Mouse (Mus musculus): ENCODE data around the gene Gm20479. TPM values are rescaled to one million over a fixed set of nuclear protein-coding genes. Genes with fewer than 3 reads are reported as not detected.

Gm20479 gene
- polyA plus RNA-seq, 1 experiment from 2014 or later, result not detected

- Histone ChIP-seq H3K4me2 (ENCODE audit: low read depth, low read length, severe bottlenecking) (no peak overlapping the region), H3K9me3 (ENCODE audit: control insufficient read depth, low read length) (peaks cover 2% of the 10 kb centered on the region; the same call in 1 of the 2 replicates), H3K27me3 (ENCODE audit: control insufficient read depth, insufficient read depth, low read length) (no peaks in the 10 kb centered on the region), H3K4me1 (replicated peaks; ENCODE audit: control insufficient read depth, insufficient read depth, low read length) (no peaks in the 10 kb centered on the region), H3K9ac (ENCODE audit: low read length) (no peak overlapping the region), H3K36me3 (ENCODE audit: control insufficient read depth, insufficient read depth, low read length) (no peaks in the 10 kb centered on the region), H3K4me3 (ENCODE audit: low read depth, low read length) (no peak overlapping the region), H3K27ac (ENCODE audit: low read depth, low read length) (no peak overlapping the region)
- DNase-seq (ENCODE audit: low spot score), result peak; percentile 50
- WGBS, result 91% methylated on average over 22 of the region's 22 CpGs
- no peak for ATAC-seq (replicated peaks; ENCODE audit: low FRiP score)
These were observed 37.8 kb downstream of the Gm20479 start for GRCm38 (mm10) chr7:27319411-27319810.

GRCm38 (mm10) chr7:27315958-27316357, 41.3 kb downstream of the Gm20479 start:
- no peak overlapping the region for H3K4me2 ChIP-seq (ENCODE audit: low read depth, low read length, severe bottlenecking)
- H3K27me3 ChIP-seq (ENCODE audit: control insufficient read depth, insufficient read depth, low read length), result peaks cover 3% of the 10 kb centered on the region; the same call in 1 of the 2 replicates
- no peaks in the 10 kb centered on the region; the same call in 1 of the 2 replicates for H3K36me3 ChIP-seq (ENCODE audit: control insufficient read depth, insufficient read depth, low read length)
- WGBS, result 33% methylated on average over 7 of the region's 7 CpGs
- H3K9me3 ChIP-seq (ENCODE audit: control insufficient read depth, low read length), result peaks cover 5% of the 10 kb centered on the region; the same call in 1 of the 2 replicates
- H3K27ac ChIP-seq (ENCODE audit: low read depth, low read length), result no peak overlapping the region
- no peak overlapping the region for H3K4me3 ChIP-seq (ENCODE audit: low read depth, low read length)
- DNase-seq (ENCODE audit: low spot score) (peak; percentile 52), ATAC-seq (replicated peaks; ENCODE audit: low FRiP score) (peak; percentile 53; the same call in 1 of the 2 replicates)
- H3K4me1 ChIP-seq (replicated peaks; ENCODE audit: control insufficient read depth, insufficient read depth, low read length), result no peaks in the 10 kb centered on the region
- H3K9ac ChIP-seq (ENCODE audit: low read length), result no peak overlapping the region

GRCm38 (mm10) chr7:27314393-27314792, 42.8 kb downstream of the Gm20479 start:
- ATAC-seq (replicated peaks; ENCODE audit: low FRiP score) (no peak), DNase-seq (ENCODE audit: low spot score) (no peak)
- Histone ChIP-seq H3K9ac (ENCODE audit: low read length) (no peak overlapping the region), H3K9me3 (ENCODE audit: control insufficient read depth, low read length) (peaks cover 5% of the 10 kb centered on the region; the same call in 1 of the 2 replicates), H3K4me3 (ENCODE audit: low read depth, low read length) (no peak overlapping the region), H3K27ac (ENCODE audit: low read depth, low read length) (no peak overlapping the region), H3K27me3 (ENCODE audit: control insufficient read depth, insufficient read depth, low read length) (peaks cover 9% of the 10 kb centered on the region; the same call in 1 of the 2 replicates), H3K4me1 (replicated peaks; ENCODE audit: control insufficient read depth, insufficient read depth, low read length) (no peaks in the 10 kb centered on the region), H3K36me3 (ENCODE audit: control insufficient read depth, insufficient read depth, low read length) (no peaks in the 10 kb centered on the region; the same call in 1 of the 2 replicates), H3K4me2 (ENCODE audit: low read depth, low read length, severe bottlenecking) (no peak overlapping the region)
- 94% methylated on average over 3 of the region's 3 CpGs for WGBS

- no peak overlapping the region for H3K27ac ChIP-seq (ENCODE audit: low read depth, low read length)
- WGBS, result 91% methylated on average over 12 of the region's 12 CpGs
- peaks cover 5% of the 10 kb centered on the region; the same call in 1 of the 2 replicates for H3K9me3 ChIP-seq (ENCODE audit: control insufficient read depth, low read length)
- 0 out of 2 replicates have a peak, but pooled peaks cover 1% of the 10 kb centered on the region for H3K4me1 ChIP-seq (replicated peaks; ENCODE audit: control insufficient read depth, insufficient read depth, low read length)
- DNase-seq (ENCODE audit: low spot score) (no peak), ATAC-seq (replicated peaks; ENCODE audit: low FRiP score) (no peak)
- no peak overlapping the region for H3K9ac ChIP-seq (ENCODE audit: low read length)
- no peak overlapping the region for H3K4me3 ChIP-seq (ENCODE audit: low read depth, low read length)
- H3K27me3 ChIP-seq (ENCODE audit: control insufficient read depth, insufficient read depth, low read length), result peaks cover 9% of the 10 kb centered on the region; the same call in 1 of the 2 replicates
- H3K36me3 ChIP-seq (ENCODE audit: control insufficient read depth, insufficient read depth, low read length), result no peaks in the 10 kb centered on the region; the same call in 1 of the 2 replicates
- no peak overlapping the region for H3K4me2 ChIP-seq (ENCODE audit: low read depth, low read length, severe bottlenecking)
These were observed 45.5 kb downstream of the Gm20479 start for GRCm38 (mm10) chr7:27311651-27312284.

GRCm38 (mm10) chr7:27310996-27311535, 46.2 kb downstream of the Gm20479 start:
- Histone ChIP-seq H3K9ac (ENCODE audit: low read length) (no peak overlapping the region), H3K4me2 (ENCODE audit: low read depth, low read length, severe bottlenecking) (no peak overlapping the region), H3K27ac (ENCODE audit: low read depth, low read length) (no peak overlapping the region), H3K27me3 (ENCODE audit: control insufficient read depth, insufficient read depth, low read length) (peaks cover 9% of the 10 kb centered on the region; the same call in 1 of the 2 replicates), H3K36me3 (ENCODE audit: control insufficient read depth, insufficient read depth, low read length) (no peaks in the 10 kb centered on the region; the same call in 1 of the 2 replicates), H3K4me1 (replicated peaks; ENCODE audit: control insufficient read depth, insufficient read depth, low read length) (0 out of 2 replicates have a peak, but pooled peaks cover 1% of the 10 kb centered on the region), H3K4me3 (ENCODE audit: low read depth, low read length) (no peak overlapping the region), H3K9me3 (ENCODE audit: control insufficient read depth, low read length) (peaks cover 5% of the 10 kb centered on the region; the same call in 1 of the 2 replicates)
- 49% methylated on average over 8 of the region's 8 CpGs for WGBS
- ATAC-seq (replicated peaks; ENCODE audit: low FRiP score) (no peak), DNase-seq (ENCODE audit: low spot score) (no peak)

- 7% methylated on average over 17 of the region's 17 CpGs for WGBS
These were observed 46.9 kb downstream of the Gm20479 start for GRCm38 (mm10) chr7:27310306-27310705.

GRCm38 (mm10) chr7:27309832-27310231, 47.4 kb downstream of the Gm20479 start:
- Histone ChIP-seq H3K4me3 (ENCODE audit: low read depth, low read length) (no peak overlapping the region), H3K4me1 (replicated peaks; ENCODE audit: control insufficient read depth, insufficient read depth, low read length) (0 out of 2 replicates have a peak, but pooled peaks cover 1% of the 10 kb centered on the region), H3K27me3 (ENCODE audit: control insufficient read depth, insufficient read depth, low read length) (peaks cover 9% of the 10 kb centered on the region; the same call in 1 of the 2 replicates), H3K36me3 (ENCODE audit: control insufficient read depth, insufficient read depth, low read length) (no peaks in the 10 kb centered on the region; the same call in 1 of the 2 replicates), H3K4me2 (ENCODE audit: low read depth, low read length, severe bottlenecking) (no peak overlapping the region), H3K9me3 (ENCODE audit: control insufficient read depth, low read length) (peaks cover 5% of the 10 kb centered on the region; the same call in 1 of the 2 replicates), H3K27ac (ENCODE audit: low read depth, low read length) (no peak overlapping the region), H3K9ac (ENCODE audit: low read length) (no peak overlapping the region)
- 38% methylated on average over 3 of the region's 3 CpGs for WGBS
- DNase-seq (ENCODE audit: low spot score), result no peak
- ATAC-seq (replicated peaks; ENCODE audit: low FRiP score), result no peak

More at GRCm38 (mm10) chr7:27310306-27310705, 46.9 kb downstream of the Gm20479 start:
- H3K27ac ChIP-seq (ENCODE audit: low read depth, low read length), result no peak overlapping the region
- peak overlapping the region; percentile 23 for H3K4me3 ChIP-seq (ENCODE audit: low read depth, low read length)
- H3K36me3 ChIP-seq (ENCODE audit: control insufficient read depth, insufficient read depth, low read length), result no peaks in the 10 kb centered on the region; the same call in 1 of the 2 replicates
- peaks cover 5% of the 10 kb centered on the region; the same call in 1 of the 2 replicates for H3K9me3 ChIP-seq (ENCODE audit: control insufficient read depth, low read length)
- DNase-seq (ENCODE audit: low spot score) (no peak), ATAC-seq (replicated peaks; ENCODE audit: low FRiP score) (peak; percentile 63)
- H3K4me2 ChIP-seq (ENCODE audit: low read depth, low read length, severe bottlenecking), result peak overlapping the region; percentile 38; the same call in 1 of the 2 replicates
- peaks cover 9% of the 10 kb centered on the region; the same call in 1 of the 2 replicates for H3K27me3 ChIP-seq (ENCODE audit: control insufficient read depth, insufficient read depth, low read length)
- H3K9ac ChIP-seq (ENCODE audit: low read length), result no peak overlapping the region; the same call in 1 of the 2 replicates
- H3K4me1 ChIP-seq (replicated peaks; ENCODE audit: control insufficient read depth, insufficient read depth, low read length), result 0 out of 2 replicates have a peak, but pooled peaks cover 1% of the 10 kb centered on the region

GRCm38 (mm10) chr7:27308821-27309549, 48.2 kb downstream of the Gm20479 start:
- Histone ChIP-seq H3K36me3 (ENCODE audit: control insufficient read depth, insufficient read depth, low read length) (no peaks in the 10 kb centered on the region; the same call in 1 of the 2 replicates), H3K27me3 (ENCODE audit: control insufficient read depth, insufficient read depth, low read length) (peaks cover 9% of the 10 kb centered on the region; the same call in 1 of the 2 replicates), H3K4me1 (replicated peaks; ENCODE audit: control insufficient read depth, insufficient read depth, low read length) (0 out of 2 replicates have a peak, but pooled peaks cover 1% of the 10 kb centered on the region), H3K4me2 (ENCODE audit: low read depth, low read length, severe bottlenecking) (peak overlapping the region; percentile 45), H3K4me3 (ENCODE audit: low read depth, low read length) (peak overlapping the region; percentile 17; the same call in 1 of the 2 replicates), H3K9me3 (ENCODE audit: control insufficient read depth, low read length) (peaks cover 2% of the 10 kb centered on the region; the same call in 1 of the 2 replicates), H3K27ac (ENCODE audit: low read depth, low read length) (no peak overlapping the region), H3K9ac (ENCODE audit: low read length) (0 out of 2 replicates have a peak overlapping the region, but pooled peaks have one; percentile 8)
- WGBS, result 11% methylated on average over 28 of the region's 28 CpGs
- DNase-seq (ENCODE audit: low spot score) (no peak), ATAC-seq (replicated peaks; ENCODE audit: low FRiP score) (peak; percentile 40; the same call in 1 of the 2 replicates)
